Mouse (Mus musculus) liver, embryonic 13.5 days (tissue): ENCODE results near the gene 9230112D13Rik. TPM values are rescaled to one million over a fixed set of nuclear protein-coding genes. Genes with fewer than 3 reads are reported as not detected.

Source experiments
- polyA plus RNA-seq: library from polyadenylated mRNA; unstranded; fragments of >200 nt; fragmentation: Nextera tagmentation; extraction: Ambion mirVana; gene quantifications from 2 replicates; pipeline ENCODE4 v1.2.1, GENCODE M21; 2015

9230112D13Rik gene
- polyA plus RNA-seq, 1 experiment from 2014 or later: not detected

Other genes with a start within 250 kb of the 9230112D13Rik start
- gene Shld2, start 212.3 kb downstream of the 9230112D13Rik start, polyA plus RNA-seq: 7.2 and 8.0 TPM in 2 replicates
- gene Glud1, start 212.1 kb downstream of the 9230112D13Rik start, polyA plus RNA-seq: 127 and 130 TPM in 2 replicates
- gene Fam25c, start 167.4 kb downstream of the 9230112D13Rik start, polyA plus RNA-seq: not detected in 2 replicates
- 0.28 and 0.52 TPM in 2 replicates for gene Sncg, start 148.0 kb downstream of the 9230112D13Rik start, polyA plus RNA-seq
- gene Mmrn2, start 147.3 kb downstream of the 9230112D13Rik start, polyA plus RNA-seq: 2.6 and 3.0 TPM in 2 replicates
- 3.4 and 5.0 TPM in 2 replicates for gene Bmpr1a, start 19.5 kb downstream of the 9230112D13Rik start, polyA plus RNA-seq
- 0.54 and 0.59 TPM in 2 replicates for gene Ldb3, start 65.9 kb upstream of the 9230112D13Rik start, polyA plus RNA-seq
- not detected in 2 replicates for gene Opn4, start 77.3 kb upstream of the 9230112D13Rik start, polyA plus RNA-seq
- 24.9 and 30.0 TPM in 2 replicates for gene Wapl, start 151.1 kb upstream of the 9230112D13Rik start, polyA plus RNA-seq